Mouse (Mus musculus) liver, postnatal 0 days (tissue): ENCODE measurements around the gene Gm32742.

Experiments used
- CTCF ChIP-seq: sonication (generic); IDR thresholded peaks from 2 replicates; pipeline ENCODE4 v1.5.1; 2016; ENCODE audit warnings: antibody characterized with exemption, low read depth
- EP300 ChIP-seq: IDR thresholded peaks from 2 replicates; pipeline ENCODE4 v1.6.1; 2016; ENCODE audit warnings: antibody characterized with exemption, low read depth, mild to moderate bottlenecking

DNA sequence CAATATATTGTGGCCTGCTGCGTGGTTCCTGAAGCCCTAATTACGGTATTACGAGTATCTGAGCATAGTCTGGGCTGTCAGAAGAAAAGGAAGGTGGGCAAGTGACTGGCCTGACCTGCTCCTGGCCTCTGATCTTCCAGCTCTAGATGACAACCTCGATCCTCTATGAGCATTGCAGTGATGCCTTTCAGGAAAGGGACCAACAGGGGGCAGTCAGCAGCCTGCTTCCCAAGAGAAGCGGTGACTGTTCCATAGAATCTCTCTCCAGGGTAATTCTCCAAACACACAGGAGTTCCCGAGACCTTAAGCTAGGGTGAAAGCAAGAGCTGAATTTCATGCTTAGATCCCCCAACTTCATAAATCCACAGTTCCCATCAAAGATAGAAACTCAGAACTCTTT is 21.1 kb downstream of the Gm32742 start:
- peak; percentile 9; the same call in 1 of the 2 replicates for TF ChIP-seq CTCF
- TF ChIP-seq EP300, result no peak
